Mouse (Mus musculus) adrenal gland, postnatal 14 days (tissue): Measurements from ENCODE around the gene Htra1. TPM values are rescaled to one million over a fixed set of nuclear protein-coding genes. Genes with fewer than 3 reads are reported as not detected.
A peak's percentile ranks its signal among the peaks of the same experiment; 100 is the strongest.

Source experiments
- DNase-seq: peaks from one replicate; pipeline ENCODE4 v3.0.0; 2021; ENCODE audit warnings: mixed read lengths
- long read RNA-seq, 2 experiments: library from polyadenylated mRNA; stranded (forward); transcript quantifications; one replicate each; pipeline ENCODE4 v2.0.0; 2021
- total RNA-seq: library from RNA; stranded (reverse); gene quantifications from 2 replicates; pipeline ENCODE4 v1.2.3, GENCODE M21; 2021

The Htra1 gene
- total RNA-seq, result 77.0 and 81.6 TPM in 2 replicates
- long read RNA-seq, experiment 1, transcript Htra1-201 (9 exons, 2,041 nt), result major isoform, 200 of 211 reads
- long read RNA-seq, experiment 1, partial matches to known transcripts, result 5 of 211 reads
- long read RNA-seq, experiment 1, other reads (novel, unspliced or antisense), result 6 of 211 reads
- long read RNA-seq, experiment 2, transcript Htra1-201 (9 exons, 2,041 nt), result major isoform, 152 of 162 reads
- long read RNA-seq, experiment 2, partial matches to known transcripts, result 4 of 162 reads
- long read RNA-seq, experiment 2, other reads (novel, unspliced or antisense), result 6 of 162 reads

- peak; percentile 92 for DNase-seq
These were observed at the start of gene Htra1 for GRCm38 (mm10) chr7:130935793-130936471. TSS of gene Htra1 (plus strand) at chr7:130936111.

- no peak for DNase-seq
These were observed 49.7 kb upstream of the Htra1 start for GRCm38 (mm10) chr7:130886246-130886645.

- DNase-seq, result no peak
These were observed 48.0 kb upstream of the Htra1 start for GRCm38 (mm10) chr7:130887946-130888345.

- DNase-seq, result no peak
These were observed 45.0 kb upstream of the Htra1 start for GRCm38 (mm10) chr7:130890871-130891270.

- peak; percentile 41 for DNase-seq
These were observed 42.9 kb upstream of the Htra1 start for GRCm38 (mm10) chr7:130892973-130893372.

- no peak for DNase-seq
These were observed 40.8 kb upstream of the Htra1 start for GRCm38 (mm10) chr7:130894931-130895617.

GRCm38 (mm10) chr7:130895618-130895945, 40.3 kb upstream of the Htra1 start:
- no peak for DNase-seq

- no peak for DNase-seq
These were observed 39.8 kb upstream of the Htra1 start for GRCm38 (mm10) chr7:130896064-130896463.

- no peak for DNase-seq
These were observed 38.7 kb upstream of the Htra1 start for GRCm38 (mm10) chr7:130897201-130897600.

GRCm38 (mm10) chr7:130898373-130898772, 37.5 kb upstream of the Htra1 start:
- peak; percentile 27 for DNase-seq

GRCm38 (mm10) chr7:130900233-130900848, 35.6 kb upstream of the Htra1 start:
- no peak for DNase-seq

- DNase-seq, result no peak
These were observed 33.0 kb upstream of the Htra1 start for GRCm38 (mm10) chr7:130902929-130903328.

GRCm38 (mm10) chr7:130903505-130904074, 32.3 kb upstream of the Htra1 start:
- no peak for DNase-seq

- DNase-seq, result no peak
These were observed 31.1 kb upstream of the Htra1 start for GRCm38 (mm10) chr7:130904571-130905365.

GRCm38 (mm10) chr7:130910841-130911240, 25.1 kb upstream of the Htra1 start:
- DNase-seq, result peak; percentile 80

- peak; percentile 26 for DNase-seq
These were observed 21.1 kb upstream of the Htra1 start for GRCm38 (mm10) chr7:130914693-130915363.

- no peak for DNase-seq
These were observed 17.7 kb upstream of the Htra1 start for GRCm38 (mm10) chr7:130918260-130918659.

- peak; percentile 81 for DNase-seq
These were observed 12.8 kb upstream of the Htra1 start for GRCm38 (mm10) chr7:130922981-130923731.

- no peak for DNase-seq
These were observed 5.5 kb upstream of the Htra1 start for GRCm38 (mm10) chr7:130930401-130930800.

- no peak for DNase-seq
These were observed 3.0 kb upstream of the Htra1 start for GRCm38 (mm10) chr7:130932921-130933320.
